Mouse (Mus musculus): Measurements from ENCODE around the gene Fggy. TPM values are rescaled to one million over a fixed set of nuclear protein-coding genes. Genes with fewer than 3 reads are reported as not detected.
A peak's percentile ranks its signal among the peaks of the same experiment; 100 is the strongest.

Gene Fggy
- polyA plus RNA-seq, 3 experiments from 2014 or later: 0.96 to 6.5 (median 3.8) TPM

GRCm38 (mm10) chr4:95909689-95910654 is 352.7 kb downstream of the Fggy start:
- no peak for ATAC-seq

- ATAC-seq: no peak
These were observed 355.7 kb downstream of the Fggy start for GRCm38 (mm10) chr4:95913026-95913425.

GRCm38 (mm10) chr4:95915628-95916579 is 358.6 kb downstream of the Fggy start:
- no peak for ATAC-seq

- no peak for ATAC-seq
These were observed 360.4 kb downstream of the Fggy start for GRCm38 (mm10) chr4:95917703-95918102.

GRCm38 (mm10) chr4:95920448-95920847 is 363.1 kb downstream of the Fggy start:
- no peak for ATAC-seq

- ATAC-seq: peak; percentile 90
These were observed 367.2 kb downstream of the Fggy start for GRCm38 (mm10) chr4:95924210-95925184.

GRCm38 (mm10) chr4:95928846-95929245 is 371.5 kb downstream of the Fggy start:
- no peak for ATAC-seq

GRCm38 (mm10) chr4:95929936-95930335 is 372.6 kb downstream of the Fggy start:
- no peak for ATAC-seq

GRCm38 (mm10) chr4:95931331-95931730 is 374.0 kb downstream of the Fggy start:
- ATAC-seq: no peak

GRCm38 (mm10) chr4:95933801-95934356 is 376.6 kb downstream of the Fggy start:
- ATAC-seq: no peak

GRCm38 (mm10) chr4:95934384-95935035 is 377.2 kb downstream of the Fggy start:
- no peak for ATAC-seq

- ATAC-seq: no peak
These were observed 381.4 kb downstream of the Fggy start for GRCm38 (mm10) chr4:95938701-95939100.

GRCm38 (mm10) chr4:95947896-95948295 is 390.6 kb downstream of the Fggy start:
- no peak for ATAC-seq

GRCm38 (mm10) chr4:95953328-95953727 is 396.0 kb downstream of the Fggy start:
- ATAC-seq: no peak

- ATAC-seq: peak; percentile 98
These were observed 409.8 kb downstream of the Fggy start, which contains the start of gene Hook1 for GRCm38 (mm10) chr4:95966928-95967724. Hook1 (plus strand) TSS chr4:95967240.

Data from inflammation-experienced regulatory T-cells, adult 6 months (primary cell).